Comparison of ENCODE assay signal across 8 mouse cellular contexts in the genomic region with DNA sequence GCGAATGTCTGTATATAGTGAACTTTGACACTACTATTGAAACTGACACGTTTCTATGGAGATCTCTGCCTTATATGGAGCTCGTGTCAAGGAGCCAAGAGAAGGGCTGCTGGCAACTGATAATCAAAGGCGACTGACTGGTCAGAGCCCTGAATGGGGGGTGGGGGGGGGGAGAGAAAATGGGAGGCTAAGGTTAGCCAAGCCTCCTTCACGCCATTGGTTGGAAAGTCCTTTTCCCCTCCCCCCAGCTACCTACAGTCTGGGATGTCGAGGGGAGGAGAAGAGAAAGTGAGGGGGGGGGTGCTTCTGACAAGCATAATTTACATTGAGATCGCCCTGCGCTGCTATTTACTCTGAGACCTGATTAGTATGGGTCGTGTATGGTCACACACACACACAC. TPM values are rescaled to one million over a fixed set of nuclear protein-coding genes. Genes with fewer than 3 reads are reported as not detected.
DNase-seq lines count a peak whose midpoint lies in the region; ATAC-seq and TF ChIP-seq lines count a peak whose summit lies in the region.

No protein-coding gene starts in this region.

- peaks cover 14% of the 10 kb centered on the region for H3K4me1 ChIP-seq in hindbrain, embryonic 12.5 days
- no peaks in the 10 kb centered on the region for H3K4me1 ChIP-seq in liver, embryonic 13.5 days (replicated peaks)
- H3K4me1 ChIP-seq in small intestine, adult 2 months (ENCODE audit: control insufficient read depth, insufficient read depth, insufficient read length, low read length): peaks cover 2% of the 10 kb centered on the region; the same call in 1 of the 2 replicates

- H3K4me3 ChIP-seq in hindbrain, embryonic 12.5 days: peak overlapping the region; percentile 99
- H3K4me3 ChIP-seq in liver, embryonic 13.5 days (replicated peaks): no peak overlapping the region; the same call in 1 of the 2 replicates
- H3K4me3 ChIP-seq in small intestine, adult 2 months (ENCODE audit: low read depth, low read length): peak overlapping the region; percentile 20; the same call in 1 of the 2 replicates

- peaks cover 1% of the 10 kb centered on the region; the same call in 1 of the 2 replicates for H3K36me3 ChIP-seq in hindbrain, embryonic 12.5 days
- no peaks in the 10 kb centered on the region for H3K36me3 ChIP-seq in liver, embryonic 13.5 days
- H3K36me3 ChIP-seq in small intestine, adult 2 months (ENCODE audit: control insufficient read depth, insufficient read depth, low read length): no peaks in the 10 kb centered on the region

- peak overlapping the region; percentile 100; the same call in 1 of the 2 replicates for H3K9ac ChIP-seq in hindbrain, embryonic 12.5 days
- H3K9ac ChIP-seq in liver, embryonic 13.5 days: no peak overlapping the region

- H3K27me3 ChIP-seq in hindbrain, embryonic 12.5 days: no peaks in the 10 kb centered on the region
- H3K27me3 ChIP-seq in liver, embryonic 13.5 days: peaks cover 97% of the 10 kb centered on the region
- peaks cover 65% of the 10 kb centered on the region for H3K27me3 ChIP-seq in small intestine, adult 2 months (ENCODE audit: control insufficient read depth, insufficient read depth, low read length)

- peak overlapping the region; percentile 100 for H3K27ac ChIP-seq in hindbrain, embryonic 12.5 days
- no peak overlapping the region for H3K27ac ChIP-seq in liver, embryonic 13.5 days
- H3K27ac ChIP-seq in small intestine, adult 2 months (ENCODE audit: insufficient read depth, low read depth, low read length): no peak overlapping the region

- peak; percentile 77 for ATAC-seq in hindbrain, embryonic 12.5 days (ENCODE audit: low FRiP score)
- ATAC-seq in liver, embryonic 13.5 days (ENCODE audit: low read depth): peak; percentile 41; the same call in 1 of the 2 replicates

- no peak for TF ChIP-seq POLR2A in small intestine, adult 2 months (IDR thresholded peaks at IDR 0.05; ENCODE audit: low read depth, low read length)

- H3K9me3 ChIP-seq in hindbrain, embryonic 12.5 days (replicated peaks): no peaks in the 10 kb centered on the region
- no peaks in the 10 kb centered on the region for H3K9me3 ChIP-seq in liver, embryonic 13.5 days (replicated peaks)

- DNase-seq in adrenal gland, adult (ENCODE audit: inconsistent age in 2 of 2, low spot score in 1 of 2): peak; percentile 77 to 89
- no peak for DNase-seq in adrenal gland, postnatal 4 days (ENCODE audit: low spot score in 2 of 2)
- peak; percentile 98 for DNase-seq in Muller cell, postnatal 12 days (ENCODE audit: inconsistent ontology term)
- DNase-seq in embryo, embryonic 10 days (ENCODE audit: low spot score): peak; percentile 92
- no peak for DNase-seq in liver, embryonic 13.5 days
- no peak for DNase-seq in urinary bladder, postnatal 36 days (ENCODE audit: low spot score in 2 of 2)

- WGBS in hindbrain, embryonic 12.5 days: 2% methylated on average over 8 of the region's 9 CpGs
- 0% methylated on average over 9 of the region's 9 CpGs for WGBS in liver, embryonic 13.5 days (ENCODE audit: insufficient replicate concordance)
- 2% methylated on average over 9 of the region's 9 CpGs for WGBS in small intestine, adult 2 months

- no peak for TF ChIP-seq CTCF in small intestine, adult 2 months (IDR thresholded peaks at IDR 0.05; ENCODE audit: extremely low read depth, insufficient read length, insufficient replicate concordance, low read depth, low read length)

- peak overlapping the region; percentile 84 for H3K4me2 ChIP-seq in hindbrain, embryonic 12.5 days (replicated peaks)
- 0 out of 2 replicates have a peak overlapping the region, but pooled peaks have one; percentile 8 for H3K4me2 ChIP-seq in liver, embryonic 13.5 days

RNA-seq across cellular contexts. Expression of a gene that starts 0.8 kb away (rescaled TPM):
- 10 to 100 TPM; 29.4 to 29.5 TPM for total RNA-seq in adrenal gland, postnatal 4 days (2021)
- polyA plus RNA-seq in hindbrain, embryonic 12.5 days (2016; fragmentation: Nextera tagmentation; extraction: Ambion mirVana): 64.7 and 88.3 TPM in 2 replicates
- 0.48 and 0.68 TPM in 2 replicates for polyA plus RNA-seq in liver, embryonic 13.5 days (2015; fragmentation: Nextera tagmentation; extraction: Ambion mirVana)
- 2.7 and 5.9 TPM in 2 replicates for polyA plus RNA-seq in small intestine, adult 2 months (2012; rRNA removed)

Comparison
In these comparisons a context has a peak if more than half of its experiments do, and no peak if none do; other contexts are left out.
1. DNase-seq: peak in adrenal gland, adult (2 of 2), Muller cell, postnatal 12 days (single experiment) and embryo, embryonic 10 days (single experiment); none in adrenal gland, postnatal 4 days (0 of 2), liver, embryonic 13.5 days (single experiment) and urinary bladder, postnatal 36 days (0 of 2).